Mouse (Mus musculus) cerebellum, postnatal 4 days (tissue): ENCODE results near the gene Prss48.
"Not testable (repeated sequence)": the region's sequence is repeated elsewhere in the genome, so short reads cannot be mapped to it uniquely, and the experiment has no call there.

ENCODE experiments used
- DNase-seq, 2 experiments: peaks; one replicate each; pipeline ENCODE4 v3.0.0; 2022; ENCODE audit warnings: low spot score in 2 of 2, mixed read lengths in 1 of 2

Gene Prss48

GRCm38 (mm10) chr3:86004751-86005150 is 2.5 kb upstream of the Prss48 start:
- no peak for DNase-seq

GRCm38 (mm10) chr3:86002940-86003339 is 649 bp upstream of the Prss48 start:
- no peak for DNase-seq

GRCm38 (mm10) chr3:86001271-86001670 is 1.0 kb downstream of the Prss48 start:
- no peak for DNase-seq

- DNase-seq: no peak
These were observed 7.6 kb downstream of the Prss48 start for GRCm38 (mm10) chr3:85994645-85995044.

- DNase-seq: no peak
These were observed 8.5 kb downstream of the Prss48 start for GRCm38 (mm10) chr3:85993744-85994143.

GRCm38 (mm10) chr3:85991802-85992156 is 10.5 kb downstream of the Prss48 start:
- no peak for DNase-seq

- DNase-seq: no peak
These were observed 11.0 kb downstream of the Prss48 start for GRCm38 (mm10) chr3:85991140-85991801.

GRCm38 (mm10) chr3:85987225-85987624 is 15.1 kb downstream of the Prss48 start:
- no peak for DNase-seq

GRCm38 (mm10) chr3:85984537-85984936 is 17.8 kb downstream of the Prss48 start:
- no peak for DNase-seq

- not testable (repeated sequence) for DNase-seq
These were observed 20.5 kb downstream of the Prss48 start for GRCm38 (mm10) chr3:85981761-85982160.

- DNase-seq: no peak
These were observed 22.3 kb downstream of the Prss48 start for GRCm38 (mm10) chr3:85980036-85980435.

GRCm38 (mm10) chr3:85974451-85974850 is 27.8 kb downstream of the Prss48 start:
- DNase-seq: no peak

- no peak for DNase-seq
These were observed 28.7 kb downstream of the Prss48 start for GRCm38 (mm10) chr3:85973376-85974140.

- no peak for DNase-seq
These were observed 30.7 kb downstream of the Prss48 start for GRCm38 (mm10) chr3:85971599-85971975.

- peak; percentile 46 to 60 for DNase-seq
These were observed 31.3 kb downstream of the Prss48 start, which contains the start of gene Sh3d19 for GRCm38 (mm10) chr3:85970742-85971598. TSS of gene Sh3d19 (plus strand) at chr3:85971109.

GRCm38 (mm10) chr3:85969040-85969439 is 33.3 kb downstream of the Prss48 start:
- DNase-seq: no peak

GRCm38 (mm10) chr3:85965479-85965878 is 36.8 kb downstream of the Prss48 start:
- DNase-seq: no peak

GRCm38 (mm10) chr3:85961134-85961533 is 41.2 kb downstream of the Prss48 start:
- no peak for DNase-seq

- DNase-seq: no peak
These were observed 42.6 kb downstream of the Prss48 start for GRCm38 (mm10) chr3:85959669-85960068.

- no peak for DNase-seq
These were observed 46.6 kb downstream of the Prss48 start for GRCm38 (mm10) chr3:85955704-85956103.

GRCm38 (mm10) chr3:85955269-85955668 is 47.0 kb downstream of the Prss48 start:
- DNase-seq: no peak

- no peak for DNase-seq
These were observed 49.5 kb downstream of the Prss48 start for GRCm38 (mm10) chr3:85952696-85953283.
